Mouse (Mus musculus): ENCODE data around the gene 9130230L23Rik. TPM values are rescaled to one million over a fixed set of nuclear protein-coding genes. Genes with fewer than 3 reads are reported as not detected.

Gene 9130230L23Rik
- 0.20 and 0.45 TPM in 2 replicates for polyA plus RNA-seq (2014; fragmentation: Nextera tagmentation; extraction: Ambion mirVana)

DNA sequence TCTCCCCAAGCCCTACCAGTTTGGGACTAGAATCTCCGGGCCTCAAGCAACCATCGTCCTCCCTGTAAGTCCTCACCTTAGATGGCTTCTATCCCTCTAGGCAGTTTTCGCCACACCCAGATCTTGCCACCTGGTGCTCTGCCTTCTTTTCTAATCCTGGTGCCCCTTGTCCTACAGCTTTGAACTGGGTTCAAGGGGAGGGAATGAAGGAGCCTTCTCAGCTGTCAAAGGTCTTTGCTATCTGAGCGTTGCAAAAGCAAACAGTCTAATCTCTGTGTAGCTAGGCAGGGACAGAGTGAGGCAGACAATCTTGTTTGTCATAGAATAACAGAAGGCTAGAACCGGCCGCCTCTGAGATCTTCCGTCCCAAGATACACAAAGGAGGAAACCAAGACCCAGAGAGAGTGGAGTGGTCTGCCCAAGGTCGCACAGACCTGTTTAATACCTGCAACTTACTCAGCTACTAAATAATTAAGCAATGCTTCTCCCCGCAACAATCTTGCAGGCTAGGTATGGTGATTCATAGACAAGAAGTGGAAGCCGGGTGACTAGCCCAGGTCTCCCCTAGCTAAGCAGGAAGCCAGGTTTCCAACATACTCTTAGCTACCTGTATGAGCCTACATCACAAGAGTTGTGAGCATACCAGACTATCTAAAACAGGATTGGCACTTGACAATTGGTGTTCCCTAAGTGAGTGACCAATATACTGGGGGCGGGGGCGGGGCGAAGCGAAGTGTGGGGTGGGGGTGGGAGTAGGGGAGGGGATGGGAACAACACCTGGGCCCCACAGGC lies at the start of gene 9130230L23Rik:
Gene 9130230L23Rik (minus strand): TSS at position 152 of the 792 bp plus-strand sequence.
- ATAC-seq (ENCODE audit: low read depth) (peak; percentile 56), DNase-seq (ENCODE audit: low spot score) (peak; percentile 33)
- no peak within 1 kb of the TSS; the same call in 1 of the 2 replicates for H3K27ac ChIP-seq (replicated peaks; ENCODE audit: low read depth, low read length)
- H3K9ac ChIP-seq (ENCODE audit: low read depth, low read length) = no peak within 1 kb of the TSS
- H3K4me3 ChIP-seq (ENCODE audit: low read depth, low read length) = no peak within 1 kb of the TSS
- no peak within 1 kb of the TSS for H3K4me2 ChIP-seq (ENCODE audit: low read depth, low read length)
- no peaks in the 10 kb centered on the region for H3K36me3 ChIP-seq (ENCODE audit: control insufficient read depth, insufficient read depth, low read length)
- no peaks in the 10 kb centered on the region for H3K27me3 ChIP-seq (replicated peaks; ENCODE audit: control insufficient read depth, insufficient read depth, low read length)
- 62% methylated on average over 14 of the region's 14 CpGs for WGBS
- H3K4me1 ChIP-seq (ENCODE audit: control insufficient read depth, insufficient read depth, low read length) = no peaks in the 10 kb centered on the region
- H3K9me3 ChIP-seq (ENCODE audit: control insufficient read depth, low read length) = no peaks in the 10 kb centered on the region

DNA sequence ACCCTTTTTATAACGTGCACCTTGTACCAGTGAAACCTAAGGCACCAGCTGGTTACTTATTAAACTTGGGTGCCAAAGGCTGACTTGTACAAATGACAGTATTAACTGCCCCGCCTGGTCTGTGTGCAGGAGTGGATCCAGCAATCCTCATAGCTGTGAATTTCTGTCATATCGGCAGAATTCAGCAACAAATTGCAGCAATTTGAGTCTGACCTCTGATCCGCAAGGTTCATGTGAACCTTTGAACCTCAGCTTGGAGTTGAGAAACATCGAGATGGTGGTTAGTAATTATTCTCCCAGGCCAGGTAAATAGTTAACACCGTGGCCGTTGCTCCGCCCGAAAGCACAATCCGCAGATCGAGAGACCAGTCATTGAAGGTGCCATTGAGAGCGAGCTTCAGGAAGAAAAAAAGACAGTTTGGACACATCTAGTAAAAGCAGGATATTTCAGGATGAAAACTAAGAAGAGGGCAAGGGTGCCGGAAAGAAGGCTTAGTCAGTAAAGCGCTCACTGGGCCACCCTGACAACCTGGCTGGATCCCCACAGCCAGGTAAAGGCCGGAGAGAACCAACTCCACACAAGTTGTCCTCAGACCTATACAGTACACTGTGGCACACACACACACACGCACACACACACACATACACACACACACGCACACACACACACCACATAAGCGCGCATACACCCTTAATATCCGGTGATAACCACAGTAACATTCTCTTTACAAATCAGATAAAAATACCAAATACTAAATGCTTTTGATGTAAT lies 48.9 kb upstream of the 9130230L23Rik start:
- Histone ChIP-seq H3K27ac (replicated peaks; ENCODE audit: low read depth, low read length) (no peak overlapping the region), H3K4me2 (ENCODE audit: low read depth, low read length) (no peak overlapping the region), H3K9me3 (ENCODE audit: control insufficient read depth, low read length) (no peaks in the 10 kb centered on the region), H3K4me1 (ENCODE audit: control insufficient read depth, insufficient read depth, low read length) (peaks cover 4% of the 10 kb centered on the region; the same call in 1 of the 2 replicates), H3K9ac (ENCODE audit: low read depth, low read length) (no peak overlapping the region), H3K36me3 (ENCODE audit: control insufficient read depth, insufficient read depth, low read length) (no peaks in the 10 kb centered on the region), H3K27me3 (replicated peaks; ENCODE audit: control insufficient read depth, insufficient read depth, low read length) (no peaks in the 10 kb centered on the region), H3K4me3 (ENCODE audit: low read depth, low read length) (no peak overlapping the region)
- DNase-seq (ENCODE audit: low spot score) (no peak), ATAC-seq (ENCODE audit: low read depth) (no peak)
- 78% methylated on average over 20 of the region's 20 CpGs for WGBS

DNA sequence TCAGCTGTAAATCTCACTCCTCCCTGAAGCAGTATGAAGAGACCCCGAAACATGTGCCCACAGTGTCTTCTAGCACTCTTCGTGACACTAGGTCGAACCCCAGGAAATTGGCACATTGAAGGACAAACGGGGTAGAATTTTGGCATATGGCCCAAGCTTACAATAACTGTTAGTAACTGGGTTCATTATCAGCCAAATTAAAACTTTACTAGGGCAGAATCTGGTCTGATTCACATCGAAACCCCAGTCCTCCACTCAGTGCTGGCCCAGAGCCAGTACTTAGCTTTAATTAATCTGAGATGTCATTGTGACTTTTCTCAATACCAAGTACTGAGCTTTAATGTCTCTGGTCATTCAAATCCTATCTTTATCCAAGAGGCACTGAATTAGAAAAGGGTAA lies 46.8 kb upstream of the 9130230L23Rik start:
- Histone ChIP-seq H3K4me2 (ENCODE audit: low read depth, low read length) (no peak overlapping the region), H3K4me3 (ENCODE audit: low read depth, low read length) (no peak overlapping the region), H3K36me3 (ENCODE audit: control insufficient read depth, insufficient read depth, low read length) (no peaks in the 10 kb centered on the region), H3K27me3 (replicated peaks; ENCODE audit: control insufficient read depth, insufficient read depth, low read length) (no peaks in the 10 kb centered on the region), H3K27ac (replicated peaks; ENCODE audit: low read depth, low read length) (no peak overlapping the region), H3K9ac (ENCODE audit: low read depth, low read length) (no peak overlapping the region), H3K4me1 (ENCODE audit: control insufficient read depth, insufficient read depth, low read length) (peaks cover 4% of the 10 kb centered on the region; the same call in 1 of the 2 replicates), H3K9me3 (ENCODE audit: control insufficient read depth, low read length) (no peaks in the 10 kb centered on the region)
- 83% methylated on average over 5 of the region's 5 CpGs for WGBS
- no peak for DNase-seq (ENCODE audit: low spot score)
- ATAC-seq (ENCODE audit: low read depth) = no peak

- DNase-seq (ENCODE audit: low spot score) = no peak
- WGBS = 72% methylated on average over 3 of the region's 3 CpGs
- H3K36me3 ChIP-seq (ENCODE audit: control insufficient read depth, insufficient read depth, low read length) = no peaks in the 10 kb centered on the region
- H3K9ac ChIP-seq (ENCODE audit: low read depth, low read length) = no peak overlapping the region
- H3K4me2 ChIP-seq (ENCODE audit: low read depth, low read length) = no peak overlapping the region
- no peak overlapping the region for H3K4me3 ChIP-seq (ENCODE audit: low read depth, low read length)
- no peaks in the 10 kb centered on the region for H3K27me3 ChIP-seq (replicated peaks; ENCODE audit: control insufficient read depth, insufficient read depth, low read length)
- H3K9me3 ChIP-seq (ENCODE audit: control insufficient read depth, low read length) = no peaks in the 10 kb centered on the region
- no peak for ATAC-seq (ENCODE audit: low read depth)
- no peaks in the 10 kb centered on the region for H3K4me1 ChIP-seq (ENCODE audit: control insufficient read depth, insufficient read depth, low read length)
- H3K27ac ChIP-seq (replicated peaks; ENCODE audit: low read depth, low read length) = no peak overlapping the region
Measured at GRCm38 (mm10) chr5:66046356-66046755, 42.3 kb upstream of the 9130230L23Rik start.

DNA sequence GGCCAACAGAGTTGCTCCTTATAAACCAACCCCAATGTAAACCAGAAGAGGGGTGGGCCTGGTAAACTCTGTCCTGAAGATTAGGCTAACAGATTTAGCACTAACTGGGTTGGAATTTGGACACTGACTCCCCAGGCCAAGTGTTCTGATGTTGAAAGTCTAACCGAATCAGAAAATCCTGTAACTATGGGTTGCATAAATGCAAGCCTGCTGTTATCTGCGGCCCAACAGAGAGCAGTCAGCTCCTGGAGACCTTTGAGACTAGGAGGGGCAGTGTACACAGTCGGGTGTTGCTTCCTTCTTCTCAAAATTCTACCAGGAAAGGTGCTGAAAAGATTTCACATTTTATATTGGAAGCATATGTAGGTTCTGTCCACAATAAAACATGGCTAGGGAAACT lies 39.8 kb upstream of the 9130230L23Rik start:
- Histone ChIP-seq H3K4me1 (ENCODE audit: control insufficient read depth, insufficient read depth, low read length) (no peaks in the 10 kb centered on the region), H3K36me3 (ENCODE audit: control insufficient read depth, insufficient read depth, low read length) (no peaks in the 10 kb centered on the region), H3K9ac (ENCODE audit: low read depth, low read length) (no peak overlapping the region), H3K4me2 (ENCODE audit: low read depth, low read length) (no peak overlapping the region), H3K27ac (replicated peaks; ENCODE audit: low read depth, low read length) (no peak overlapping the region), H3K9me3 (ENCODE audit: control insufficient read depth, low read length) (no peaks in the 10 kb centered on the region), H3K4me3 (ENCODE audit: low read depth, low read length) (no peak overlapping the region), H3K27me3 (replicated peaks; ENCODE audit: control insufficient read depth, insufficient read depth, low read length) (no peaks in the 10 kb centered on the region)
- 67% methylated on average over 3 of the region's 3 CpGs for WGBS
- no peak for ATAC-seq (ENCODE audit: low read depth)
- DNase-seq (ENCODE audit: low spot score) = no peak

GRCm38 (mm10) chr5:66042651-66043340 lies 38.7 kb upstream of the 9130230L23Rik start:
- no peak for ATAC-seq (ENCODE audit: low read depth)
- DNase-seq (ENCODE audit: low spot score) = no peak
- no peak overlapping the region for H3K4me2 ChIP-seq (ENCODE audit: low read depth, low read length)

DNA sequence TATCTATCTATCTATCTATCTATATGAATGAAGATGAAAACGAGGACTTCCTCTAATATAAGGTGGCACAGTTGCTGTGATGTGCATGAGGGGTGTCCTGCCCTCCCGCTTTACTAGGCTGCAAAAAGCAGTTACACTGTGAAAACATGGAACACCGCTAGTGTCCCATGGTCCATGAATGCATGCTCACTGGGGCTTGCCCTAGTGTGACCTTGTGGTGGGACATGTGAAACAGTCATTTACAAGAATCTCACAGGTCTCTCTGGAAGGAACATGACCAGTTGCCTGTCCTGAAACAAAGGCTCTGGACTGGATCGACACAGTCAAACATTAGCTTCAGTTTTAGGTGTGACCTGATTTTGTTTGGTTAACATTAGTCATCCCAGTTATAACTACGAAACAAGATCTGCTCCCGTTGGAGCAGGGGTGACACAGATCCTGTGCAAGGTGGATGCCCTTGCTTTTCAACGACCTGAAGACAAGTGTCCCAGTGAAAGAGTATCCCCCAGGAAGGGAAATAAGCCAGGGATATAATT lies 36.7 kb upstream of the 9130230L23Rik start:
- DNase-seq (ENCODE audit: low spot score) (no peak), ATAC-seq (ENCODE audit: low read depth) (no peak)
- H3K9ac ChIP-seq (ENCODE audit: low read depth, low read length) = no peak overlapping the region
- no peak overlapping the region for H3K27ac ChIP-seq (replicated peaks; ENCODE audit: low read depth, low read length)
- H3K4me3 ChIP-seq (ENCODE audit: low read depth, low read length) = no peak overlapping the region
- no peaks in the 10 kb centered on the region for H3K27me3 ChIP-seq (replicated peaks; ENCODE audit: control insufficient read depth, insufficient read depth, low read length)
- WGBS = 73% methylated on average over 7 of the region's 7 CpGs
- no peak overlapping the region for H3K4me2 ChIP-seq (ENCODE audit: low read depth, low read length)
- no peaks in the 10 kb centered on the region for H3K9me3 ChIP-seq (ENCODE audit: control insufficient read depth, low read length)
- H3K36me3 ChIP-seq (ENCODE audit: control insufficient read depth, insufficient read depth, low read length) = no peaks in the 10 kb centered on the region
- H3K4me1 ChIP-seq (ENCODE audit: control insufficient read depth, insufficient read depth, low read length) = no peaks in the 10 kb centered on the region

More at GRCm38 (mm10) chr5:66042651-66043340, 38.7 kb upstream of the 9130230L23Rik start:
- Histone ChIP-seq H3K36me3 (ENCODE audit: control insufficient read depth, insufficient read depth, low read length) (no peaks in the 10 kb centered on the region), H3K27ac (replicated peaks; ENCODE audit: low read depth, low read length) (no peak overlapping the region), H3K4me3 (ENCODE audit: low read depth, low read length) (no peak overlapping the region), H3K9me3 (ENCODE audit: control insufficient read depth, low read length) (no peaks in the 10 kb centered on the region), H3K27me3 (replicated peaks; ENCODE audit: control insufficient read depth, insufficient read depth, low read length) (no peaks in the 10 kb centered on the region), H3K9ac (ENCODE audit: low read depth, low read length) (no peak overlapping the region), H3K4me1 (ENCODE audit: control insufficient read depth, insufficient read depth, low read length) (no peaks in the 10 kb centered on the region)
- WGBS = 58% methylated on average over 10 of the region's 10 CpGs

- ATAC-seq (ENCODE audit: low read depth) (no peak), DNase-seq (ENCODE audit: low spot score) (no peak)
- Histone ChIP-seq H3K4me2 (ENCODE audit: low read depth, low read length) (no peak overlapping the region), H3K4me3 (ENCODE audit: low read depth, low read length) (no peak overlapping the region), H3K27ac (replicated peaks; ENCODE audit: low read depth, low read length) (no peak overlapping the region), H3K36me3 (ENCODE audit: control insufficient read depth, insufficient read depth, low read length) (no peaks in the 10 kb centered on the region), H3K9me3 (ENCODE audit: control insufficient read depth, low read length) (no peaks in the 10 kb centered on the region), H3K27me3 (replicated peaks; ENCODE audit: control insufficient read depth, insufficient read depth, low read length) (no peaks in the 10 kb centered on the region), H3K4me1 (ENCODE audit: control insufficient read depth, insufficient read depth, low read length) (no peaks in the 10 kb centered on the region), H3K9ac (ENCODE audit: low read depth, low read length) (no peak overlapping the region)
- 84% methylated on average over 2 of the region's 2 CpGs for WGBS
Measured at GRCm38 (mm10) chr5:66039813-66040212, 35.7 kb upstream of the 9130230L23Rik start.
